Mouse (Mus musculus): Measurements from ENCODE around the gene Acat1.
A peak's percentile ranks its signal among the peaks of the same experiment; 100 is the strongest.

The Acat1 gene

DNA sequence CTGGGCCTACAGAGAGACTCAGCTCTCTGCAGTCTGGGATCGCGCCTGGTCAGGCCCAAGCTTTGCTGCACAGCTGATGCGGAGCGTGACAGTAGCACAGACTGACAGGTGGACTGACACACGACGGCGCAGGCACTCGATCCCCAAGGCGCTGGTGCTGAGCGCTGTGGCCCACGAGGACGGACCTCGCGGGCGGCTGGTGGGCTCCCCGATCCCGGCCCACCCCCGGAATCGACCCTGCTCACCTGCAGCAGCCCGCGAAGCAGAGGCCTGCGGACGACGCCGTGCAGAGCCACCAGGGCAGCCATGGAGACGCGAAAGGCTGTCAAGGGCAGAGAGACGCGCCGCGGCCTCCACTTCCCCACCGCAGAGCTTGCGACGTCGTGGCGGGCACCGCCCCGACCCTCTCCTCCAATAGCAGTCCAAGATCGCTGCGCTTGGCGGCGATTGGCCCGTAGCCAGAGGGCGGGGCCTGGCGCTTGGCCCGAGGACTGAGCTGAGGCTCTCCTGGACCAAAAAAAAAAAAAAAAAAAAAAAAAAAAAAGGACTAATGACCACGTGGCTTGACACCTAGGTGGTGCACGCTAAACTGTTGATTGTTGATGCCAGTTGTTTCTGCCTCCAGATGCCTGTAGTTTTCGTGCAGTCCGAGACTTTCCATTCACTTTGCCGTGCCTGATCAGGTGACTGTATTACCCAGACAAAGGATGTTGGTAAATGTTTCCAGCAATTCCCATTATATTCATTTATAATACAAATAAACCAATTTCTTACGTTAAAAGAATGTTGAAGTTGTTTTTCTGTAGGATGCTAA is at the start of gene Acat1:
TSS of gene Acat1 (minus strand) at position 415 of the 814 bp plus-strand sequence.
- DNase-seq (ENCODE audit: low read depth), result peak; percentile 95

DNA sequence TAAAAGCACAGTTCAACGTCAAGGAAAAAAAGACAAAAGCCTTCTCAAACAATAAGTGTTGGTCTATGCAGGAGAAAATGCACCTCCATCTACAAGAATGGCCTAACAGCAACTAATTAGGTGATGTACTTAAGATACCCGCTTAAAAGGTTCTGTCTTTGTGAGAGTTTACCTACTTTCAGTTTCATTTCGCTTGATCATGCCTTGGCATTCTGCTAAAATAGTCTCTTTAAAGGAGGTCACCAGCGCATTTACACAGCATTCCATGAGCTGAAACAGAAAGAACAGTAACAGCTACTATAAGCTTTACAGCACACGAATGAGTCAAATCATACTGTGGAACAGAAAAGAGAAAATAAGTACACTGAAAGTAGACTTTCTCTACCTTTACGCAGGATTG is 24.6 kb upstream of the Acat1 start:
- no peak for DNase-seq (ENCODE audit: low read depth)

DNA sequence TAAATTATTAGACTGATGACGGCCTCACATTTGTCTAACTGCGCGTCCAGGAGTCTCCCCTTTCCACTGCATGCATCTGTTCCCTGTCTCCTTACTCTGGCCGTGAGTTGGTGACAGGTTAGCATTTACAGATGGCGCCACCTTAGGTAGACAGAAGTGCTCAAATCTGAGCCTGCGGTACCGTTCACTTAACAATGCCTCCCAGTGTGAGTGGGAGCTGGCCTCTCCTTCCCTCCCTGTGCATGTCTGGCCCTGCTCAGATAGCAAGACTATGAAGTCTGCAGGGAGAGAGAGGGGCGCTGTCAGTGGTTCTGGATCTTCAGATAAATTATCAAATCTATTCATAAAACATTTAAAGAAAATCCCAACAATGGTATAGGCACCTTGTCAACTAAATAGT is 5.1 kb upstream of the Acat1 start:
- no peak for DNase-seq (ENCODE audit: low read depth)

DNA sequence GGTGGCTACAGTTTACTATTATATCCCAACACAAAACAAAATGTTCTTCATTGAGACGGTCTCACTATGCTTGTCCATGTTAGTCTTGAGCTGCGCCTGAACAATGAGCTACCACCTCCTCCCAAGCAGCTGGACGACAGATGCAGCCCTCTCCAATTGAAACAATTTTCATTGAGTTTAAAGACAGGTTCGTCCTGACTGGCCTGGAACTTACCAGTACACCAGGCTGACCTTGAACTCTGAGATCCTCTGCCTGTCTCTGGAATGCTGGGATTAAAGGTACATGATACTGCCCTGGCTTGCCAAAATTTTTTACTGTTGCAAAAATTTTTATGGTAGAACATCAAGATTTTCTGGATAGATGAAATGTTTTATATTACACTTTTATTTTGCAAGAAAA is 4.1 kb upstream of the Acat1 start:
- DNase-seq (ENCODE audit: low read depth), result no peak

DNA sequence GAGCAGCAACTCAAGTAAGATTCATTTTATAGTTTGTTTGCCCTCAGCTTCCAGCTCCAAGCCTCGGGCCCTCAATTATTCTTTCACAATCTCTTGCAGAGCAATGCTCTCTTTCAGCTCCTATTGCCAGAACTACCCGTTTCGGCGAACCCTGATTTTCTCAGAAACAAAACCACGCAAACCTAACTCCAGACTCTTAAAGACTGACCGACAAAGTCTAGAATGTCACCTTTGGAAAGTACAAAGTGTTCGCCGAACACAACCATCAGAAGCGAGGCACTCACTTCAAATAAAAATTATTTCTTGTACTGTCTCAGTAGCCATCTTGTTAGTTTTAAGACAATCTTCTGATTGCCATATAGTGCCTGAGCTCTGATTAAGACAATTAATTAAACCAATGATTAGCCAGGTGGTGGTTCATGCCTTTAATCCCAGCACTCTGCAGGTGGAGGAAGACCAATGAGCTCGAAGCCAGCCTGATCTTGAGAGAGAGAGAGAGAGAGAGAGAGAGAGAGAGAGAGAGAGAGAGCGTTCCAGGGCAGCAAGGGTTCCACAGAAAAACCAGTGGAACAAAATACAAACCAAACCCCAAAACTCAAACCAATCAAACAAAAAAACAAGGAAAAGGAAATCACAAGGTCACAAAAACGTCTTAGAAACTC is 745 bp downstream of the Acat1 start:
- DNase-seq (ENCODE audit: low read depth), result peak; percentile 45

DNA sequence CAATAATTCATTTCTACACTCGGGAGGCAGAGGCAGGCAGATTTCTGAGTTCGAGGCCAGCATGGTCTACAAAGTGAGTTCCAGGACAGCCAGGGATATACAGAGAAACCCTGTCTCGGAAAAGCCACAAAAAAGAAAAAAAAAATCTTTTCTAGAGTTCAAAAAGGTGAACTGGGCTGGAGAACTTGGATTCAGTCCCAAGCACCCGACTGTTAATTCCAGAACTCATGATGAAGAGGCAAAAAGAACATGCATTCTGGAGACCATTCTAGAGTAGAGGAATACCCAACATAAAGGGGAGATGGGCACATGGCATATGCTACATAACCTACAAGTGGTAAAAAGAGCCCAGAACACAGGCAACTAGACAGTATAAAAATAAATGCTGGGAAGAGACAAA is 2.4 kb downstream of the Acat1 start:
- DNase-seq (ENCODE audit: low read depth), result no peak

DNA sequence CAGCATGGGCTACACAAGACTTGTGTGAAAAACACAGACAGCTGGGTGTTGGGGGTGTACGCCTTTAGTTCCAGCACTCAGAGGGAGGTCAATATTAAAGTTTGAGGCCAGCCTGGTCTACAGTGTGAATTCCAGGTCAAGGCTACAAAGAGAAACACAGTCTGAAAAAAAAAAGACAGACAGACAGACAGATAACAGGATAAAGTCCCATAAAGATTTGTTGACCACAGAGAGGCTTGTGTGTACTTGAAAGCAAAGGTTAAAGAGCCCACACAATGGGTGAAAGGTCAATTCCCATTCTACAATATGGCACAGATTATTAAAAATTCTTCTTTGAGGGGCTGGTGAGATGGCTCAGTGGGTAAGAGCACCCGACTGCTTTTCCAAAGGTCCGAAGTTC is 3.0 kb downstream of the Acat1 start:
- no peak for DNase-seq (ENCODE audit: low read depth)

DNA sequence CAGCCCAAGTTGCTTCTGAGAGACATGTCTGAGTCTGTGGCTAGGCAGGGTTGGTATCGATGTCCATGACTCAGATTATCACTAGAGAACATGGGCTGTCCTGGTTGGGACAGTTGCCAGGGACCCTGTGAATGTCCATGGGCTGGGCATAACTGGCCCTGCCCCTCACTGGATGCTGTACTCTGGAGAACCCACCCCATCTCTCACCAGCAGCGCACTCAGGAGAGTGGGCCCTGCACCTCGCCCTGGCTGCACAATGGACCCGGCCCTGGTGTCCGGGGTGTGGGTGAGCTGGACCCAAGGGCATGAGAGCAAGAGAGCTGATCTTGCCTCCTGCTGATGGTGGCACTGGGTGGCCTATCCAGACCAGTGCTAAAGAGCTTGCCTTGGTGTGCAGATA is 5.2 kb downstream of the Acat1 start:
- no peak for DNase-seq (ENCODE audit: low read depth)

DNA sequence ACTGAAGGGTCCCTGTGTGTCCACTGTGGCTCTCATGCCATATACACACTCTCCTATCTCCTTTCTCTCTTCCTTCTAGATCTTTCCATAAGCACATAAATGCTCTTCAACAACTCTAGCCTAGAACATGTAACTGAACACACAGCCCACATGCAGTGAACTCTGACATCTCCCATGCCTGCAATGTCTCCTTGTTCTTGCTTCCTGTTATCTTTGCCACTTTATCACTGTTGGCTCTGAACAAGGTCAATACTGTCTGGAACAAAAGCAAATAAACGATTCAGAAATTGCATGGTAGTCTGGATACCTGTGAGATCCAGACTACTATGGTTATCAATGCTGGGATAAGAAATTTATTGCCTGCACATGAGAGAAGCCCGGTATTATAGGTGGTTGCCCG is 6.3 kb downstream of the Acat1 start:
- no peak for DNase-seq (ENCODE audit: low read depth)

DNA sequence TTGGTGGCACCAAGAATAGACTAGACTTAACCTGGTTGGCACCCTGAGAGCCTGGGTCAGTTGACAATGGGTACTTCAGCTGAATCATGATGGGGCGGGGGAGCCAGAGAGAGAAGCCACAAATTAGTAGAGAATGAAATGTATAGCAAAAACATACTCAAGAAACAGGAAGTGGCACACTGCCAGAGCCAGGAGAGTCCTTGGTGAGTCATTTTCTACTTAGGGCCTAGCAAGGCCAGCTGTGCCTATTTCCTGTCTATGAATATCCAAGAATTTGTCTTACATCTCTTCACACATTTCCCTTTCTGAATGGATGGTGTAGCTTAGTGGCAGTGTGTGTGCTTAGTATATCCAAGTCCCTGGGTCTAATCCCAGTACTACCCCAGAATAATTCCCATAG is 6.8 kb downstream of the Acat1 start:
- peak; percentile 79 for DNase-seq (ENCODE audit: low read depth)

DNA sequence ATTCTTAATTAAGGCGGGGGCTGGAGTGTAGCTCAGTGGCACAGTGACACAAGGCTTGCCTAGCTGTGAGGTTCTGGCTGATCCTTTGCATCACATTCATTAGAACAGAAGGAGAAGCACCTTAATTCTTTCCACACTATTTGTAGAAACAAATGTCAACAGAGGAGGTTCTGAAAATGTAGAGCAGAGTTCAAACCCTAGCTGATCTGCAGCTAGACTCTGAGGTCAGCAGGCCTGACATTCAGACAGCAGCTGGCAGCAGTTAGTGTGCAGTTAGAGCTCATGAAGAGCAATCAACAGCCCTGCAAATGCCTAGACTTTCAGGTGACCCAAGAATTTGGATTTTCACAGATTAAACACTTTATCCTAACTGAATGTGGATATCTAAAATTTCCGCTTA is 8.6 kb downstream of the Acat1 start:
- no peak for DNase-seq (ENCODE audit: low read depth)

DNA sequence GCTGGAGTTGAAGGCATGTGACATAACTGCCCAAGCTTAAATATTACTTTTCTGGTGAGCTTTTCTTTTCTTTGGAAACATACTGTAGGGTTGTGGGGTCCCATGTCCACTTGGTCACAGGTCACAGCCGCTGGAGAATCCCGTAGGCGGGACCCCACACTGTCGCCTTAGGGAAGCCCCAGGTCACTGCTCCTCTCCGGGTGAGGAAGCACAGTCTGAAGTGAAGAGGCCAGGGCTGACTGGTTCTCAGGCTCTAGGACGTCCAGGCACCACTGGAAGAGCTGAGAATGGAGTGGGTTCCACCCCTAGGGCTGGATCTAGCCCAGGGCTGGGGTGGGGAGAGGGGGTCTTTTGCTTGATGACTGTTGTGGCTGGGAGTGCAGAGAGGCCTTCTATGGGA is 11.6 kb downstream of the Acat1 start:
- DNase-seq (ENCODE audit: low read depth), result no peak

DNA sequence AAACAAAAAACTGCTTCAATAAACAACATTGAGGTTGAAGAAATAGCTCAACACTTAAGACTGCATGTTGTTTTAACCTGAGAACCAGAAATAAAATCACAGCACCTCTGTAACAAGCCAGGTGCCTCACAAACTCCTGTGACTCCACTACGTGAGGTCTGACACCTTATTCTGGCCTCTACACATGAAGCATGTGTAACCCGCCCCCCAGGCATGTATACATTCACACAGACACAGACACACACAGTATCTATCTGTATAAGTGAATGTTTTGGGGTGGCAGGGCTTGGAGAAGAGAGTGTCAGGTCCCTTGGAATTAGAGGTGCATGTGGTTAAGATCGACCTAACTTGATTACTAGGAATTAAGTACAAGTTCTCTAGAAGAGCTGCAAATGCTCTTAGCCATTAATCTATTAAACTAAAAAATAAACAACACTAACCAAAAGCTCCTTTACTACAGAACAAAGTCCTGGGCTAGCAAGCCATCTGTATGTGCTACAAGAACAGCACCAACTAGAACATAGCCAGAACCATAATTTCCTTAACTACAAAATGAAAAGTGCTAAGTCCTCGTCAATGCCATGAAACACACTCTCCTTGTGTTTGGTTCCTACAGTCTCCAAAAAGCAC is 13.1 kb downstream of the Acat1 start:
- DNase-seq (ENCODE audit: low read depth), result no peak

DNA sequence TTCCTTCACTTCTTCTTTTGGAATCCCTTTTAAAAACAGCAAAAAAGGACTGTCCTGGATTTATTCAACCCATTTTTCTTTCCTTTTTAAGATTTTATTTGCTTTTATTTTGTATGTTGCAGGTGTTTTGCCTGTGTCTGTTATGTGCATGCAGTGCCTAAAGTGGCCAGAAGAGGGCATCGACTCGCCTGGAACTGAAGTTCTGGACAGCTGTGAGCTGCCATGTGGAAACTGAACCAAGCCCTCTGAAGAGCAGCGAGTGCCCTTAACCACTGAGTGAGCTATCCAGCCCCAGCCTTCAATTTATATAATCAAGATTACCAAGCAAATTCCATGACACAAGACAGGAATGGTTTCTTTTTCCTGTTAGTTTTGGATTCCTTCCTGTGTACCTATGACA is 15.4 kb downstream of the Acat1 start:
- peak; percentile 79 for DNase-seq (ENCODE audit: low read depth)

DNA sequence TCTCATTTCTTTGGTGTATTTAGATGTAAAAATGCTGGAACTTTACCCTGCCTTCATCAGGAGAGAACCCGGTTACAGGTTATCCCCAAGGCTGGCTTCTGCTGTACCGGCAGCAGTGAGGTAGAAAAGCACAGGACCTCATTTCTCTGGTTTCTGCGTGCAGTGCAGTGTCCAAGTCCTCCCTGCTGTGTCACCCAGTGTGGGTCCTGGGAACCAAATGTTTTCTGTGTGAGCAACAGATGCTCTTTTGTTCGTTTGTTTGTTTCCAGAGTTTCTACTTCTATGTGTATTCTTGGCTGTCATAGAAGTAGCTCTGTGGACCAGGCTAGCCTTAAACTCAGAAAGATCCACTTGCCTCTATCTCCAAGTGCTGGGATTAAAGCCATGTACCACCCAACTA is 28.3 kb downstream of the Acat1 start:
- DNase-seq (ENCODE audit: low read depth), result no peak

DNA sequence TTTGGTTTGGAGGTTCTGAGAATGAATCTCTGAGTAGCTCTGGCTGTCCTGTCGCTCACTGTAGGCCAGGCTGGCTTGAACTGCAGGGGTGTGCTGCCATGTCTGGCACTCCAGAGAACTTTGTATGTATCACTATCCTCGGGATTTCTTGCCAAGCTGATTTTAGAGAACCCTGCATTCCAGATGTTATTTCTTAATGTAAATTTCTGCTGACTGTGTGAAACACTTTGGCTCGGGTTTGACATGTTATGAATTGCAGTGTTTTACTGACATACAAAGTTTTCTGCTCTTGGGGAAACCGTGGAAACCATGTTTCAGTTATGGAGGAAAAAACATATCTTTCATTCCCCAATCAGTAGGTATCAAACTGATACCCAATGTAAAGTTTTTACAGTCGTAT is 34.5 kb downstream of the Acat1 start:
- peak; percentile 25 for DNase-seq (ENCODE audit: low read depth)

DNA sequence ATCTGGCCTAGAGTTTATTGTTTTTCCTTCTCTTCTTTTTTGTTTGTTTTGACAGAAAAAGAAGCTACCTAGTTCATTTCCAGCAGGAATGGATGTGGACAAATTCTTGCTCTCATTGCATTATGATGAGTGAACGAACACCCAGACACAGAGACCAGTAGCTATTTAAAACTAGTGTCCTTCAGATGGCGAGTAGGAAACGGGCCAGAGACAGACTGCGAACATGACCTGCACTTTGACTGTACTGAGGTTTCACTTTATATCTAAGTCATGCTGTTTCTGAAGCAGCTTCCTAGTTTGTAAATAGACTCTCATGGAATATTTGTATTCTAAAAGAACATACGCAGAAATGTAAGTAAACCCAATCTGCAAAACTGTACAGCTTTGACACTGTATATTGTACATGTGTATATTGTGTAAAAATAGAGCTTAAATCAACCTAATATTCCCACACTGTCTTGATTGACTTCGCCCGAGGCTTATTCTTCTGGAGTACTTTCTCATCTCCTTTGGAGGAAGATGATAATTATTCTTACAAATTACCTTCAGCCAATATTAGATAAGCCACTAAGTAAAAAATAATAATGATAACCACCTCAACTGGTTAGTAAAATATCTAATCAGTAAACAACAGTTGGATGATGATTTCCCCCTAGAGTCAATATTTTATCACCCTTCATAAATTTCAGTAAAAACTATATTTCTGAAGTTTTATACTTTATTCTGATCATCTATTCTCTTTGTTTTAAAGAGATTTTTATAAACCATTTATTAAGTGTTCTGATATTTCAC is 37.5 kb downstream of the Acat1 start:
- DNase-seq (ENCODE audit: low read depth), result no peak

DNA sequence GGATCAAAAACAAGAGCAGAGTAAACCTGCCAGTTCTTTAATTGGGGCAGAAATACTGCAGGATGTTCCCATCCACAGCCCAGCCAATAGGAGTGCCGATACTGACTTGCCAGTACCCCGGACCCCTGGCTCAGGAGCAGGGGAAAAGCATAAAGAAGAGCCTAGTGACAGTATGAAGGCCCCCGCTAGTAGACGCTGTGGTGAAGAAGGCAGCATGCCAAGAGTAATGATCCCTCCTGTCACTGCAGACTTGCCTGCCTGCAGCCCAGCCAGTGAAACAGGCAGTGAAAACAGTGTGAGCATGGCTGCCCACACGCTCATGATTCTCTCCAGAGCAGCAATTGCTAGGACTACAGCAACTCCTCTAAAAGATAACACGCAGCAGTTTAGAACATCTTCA is 39.5 kb downstream of the Acat1 start:
- no peak for DNase-seq (ENCODE audit: low read depth)

DNA sequence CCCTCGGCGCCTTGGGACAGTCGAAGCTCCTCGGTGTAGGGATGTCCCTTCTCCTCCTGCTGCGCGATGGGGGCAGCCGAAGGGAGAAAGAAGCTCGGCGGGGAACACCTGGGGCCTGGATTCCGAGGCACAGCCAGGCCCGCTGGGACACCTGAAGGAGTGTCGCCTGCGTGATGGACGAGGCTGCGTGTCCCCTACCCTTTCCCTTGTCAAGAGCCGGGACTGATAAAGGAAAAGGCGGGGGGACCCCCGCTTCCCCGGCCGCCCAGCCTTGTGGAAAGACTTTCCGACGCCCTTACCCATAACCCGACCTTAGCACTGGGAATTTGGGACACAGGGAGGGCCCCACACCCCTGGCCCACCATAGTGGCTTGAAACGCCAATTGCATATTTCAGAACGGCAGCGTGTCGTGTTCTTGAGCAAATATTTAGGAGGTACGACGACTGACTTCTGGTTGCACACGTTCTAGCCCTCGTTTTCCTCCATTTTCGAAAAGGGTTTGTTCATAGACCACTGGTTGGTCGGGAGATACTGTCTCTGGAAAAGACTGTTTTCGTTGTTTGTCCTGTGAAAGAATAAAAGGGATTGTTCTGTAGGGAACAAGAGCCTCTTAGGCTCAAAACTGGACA is 72.7 kb downstream of the Acat1 start:
- peak; percentile 32 for DNase-seq (ENCODE audit: low read depth)

DNA sequence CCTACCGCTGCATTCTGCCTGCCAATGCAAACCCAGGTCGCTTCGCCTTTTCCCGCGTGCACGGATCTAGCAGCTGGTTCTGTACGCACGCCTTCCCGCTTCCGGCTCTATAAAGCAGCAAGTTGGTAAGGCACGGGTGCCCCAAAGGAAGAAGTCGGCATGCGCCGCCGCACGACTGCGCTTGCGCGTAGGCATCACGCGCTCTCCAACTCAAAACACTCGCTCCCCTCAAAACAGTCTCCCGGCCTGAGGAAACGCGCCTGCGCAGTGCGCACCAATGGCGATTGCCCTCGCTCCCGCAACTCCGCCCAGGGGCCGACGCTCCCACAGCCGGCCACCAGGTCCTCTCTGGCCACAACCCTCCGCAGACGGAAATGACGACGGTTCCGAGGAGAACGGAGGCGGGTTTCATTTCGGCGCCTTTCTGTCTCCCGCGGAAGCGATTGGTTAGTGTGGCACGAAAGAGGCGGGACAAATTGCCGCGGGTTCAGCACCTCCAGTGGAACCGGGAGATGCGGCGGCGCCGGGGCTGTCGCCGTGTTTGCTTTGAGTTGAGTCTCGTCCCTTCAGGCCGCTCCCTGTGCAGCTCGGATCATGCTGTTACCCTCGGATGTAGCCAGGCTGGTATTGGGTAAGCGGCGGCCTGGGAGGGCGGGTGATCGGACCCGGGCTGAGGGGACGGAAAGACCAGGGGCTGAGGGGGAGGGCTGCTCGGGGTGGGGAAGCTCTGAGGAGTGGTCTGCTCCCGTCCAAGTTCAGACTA is 73.4 kb downstream of the Acat1 start, which contains the start of the genes Atm and Npat:
TSS of gene Atm (minus strand) at position 183 of the 763 bp plus-strand sequence.
TSS of gene Npat (plus strand) at position 490 of the 763 bp plus-strand sequence.
- peak; percentile 100 for DNase-seq (ENCODE audit: low read depth)
